Mouse (Mus musculus) intestine, postnatal 0 days (tissue): ENCODE measurements around the gene Cyb5r3. TPM values are rescaled to one million over a fixed set of nuclear protein-coding genes. Genes with fewer than 3 reads are reported as not detected.

Source experiments
- ATAC-seq: fragments of 200-750 bp; cut with Nextera tagmentation; 2 replicates; pipeline ENCODE4 v1.8.0; 2017; ENCODE audit warnings: mild to moderate bottlenecking, moderate TSS enrichment, moderate library complexity
- H3K27ac ChIP-seq: fragments of 300-500 bp; sonication (generic); 2 replicates; pipeline ENCODE4 v1.5.1; 2014; ENCODE audit warnings: mild to moderate bottlenecking, low read depth, low read length, moderate library complexity
- H3K27me3 ChIP-seq: fragments of 300-500 bp; sonication (generic); replicated peaks from 2 replicates; pipeline ENCODE4 v1.6.1; 2014; ENCODE audit warnings: low read length, mixed read lengths; ENCODE audit not compliant: control insufficient read depth, insufficient read depth
- H3K36me3 ChIP-seq: fragments of 300-500 bp; sonication (generic); 2 replicates; pipeline ENCODE4 v1.6.1; 2014; ENCODE audit warnings: mild to moderate bottlenecking, moderate library complexity; ENCODE audit not compliant: control insufficient read depth, insufficient read depth
- H3K4me1 ChIP-seq: fragments of 300-500 bp; sonication (generic); replicated peaks from 2 replicates; pipeline ENCODE4 v1.6.1; 2014; ENCODE audit warnings: antibody characterized with exemption, low read length, mixed read lengths; ENCODE audit not compliant: control insufficient read depth, insufficient read depth
- H3K4me2 ChIP-seq: fragments of 300-500 bp; sonication (generic); replicated peaks from 2 replicates; pipeline ENCODE4 v1.6.1; 2014; ENCODE audit warnings: low read depth, mild to moderate bottlenecking, moderate library complexity
- H3K4me3 ChIP-seq: fragments of 300-500 bp; sonication (generic); 2 replicates; pipeline ENCODE4 v1.5.1; 2014; ENCODE audit warnings: low read depth, low read length
- H3K9ac ChIP-seq: fragments of 300-500 bp; sonication (generic); 2 replicates; pipeline ENCODE4 v1.6.1; 2014; ENCODE audit warnings: mild to moderate bottlenecking, low read depth, low read length
- H3K9me3 ChIP-seq: fragments of 300-500 bp; sonication (generic); 2 replicates; pipeline ENCODE4 v1.6.1; 2016; ENCODE audit warnings: mixed run types; ENCODE audit not compliant: control insufficient read depth
- CTCF ChIP-seq: sonication (generic); IDR thresholded peaks from 2 replicates; pipeline ENCODE4 v1.5.1; 2016; ENCODE audit warnings: low read depth, mild to moderate bottlenecking, control low read depth, antibody characterized with exemption, moderate library complexity
- WGBS: fragments of 180-500 bp; shearing (Covaris S2); extraction: QIAGEN DNeasy Blood & Tissue Kit; methylation state at CpG from one replicate; pipeline ENCODE4 v1.1.7; 2014; 5-methylcytosine and 5-hydroxymethylcytosine counted together
- polyA plus RNA-seq: library from polyadenylated mRNA; unstranded; fragments of >200 nt; fragmentation: Nextera tagmentation; extraction: Ambion mirVana; gene quantifications from 2 replicates; pipeline ENCODE4 v1.2.1, GENCODE M21; 2015

Cyb5r3 gene
- polyA plus RNA-seq, 1 experiment from 2014 or later, result 117 TPM

DNA sequence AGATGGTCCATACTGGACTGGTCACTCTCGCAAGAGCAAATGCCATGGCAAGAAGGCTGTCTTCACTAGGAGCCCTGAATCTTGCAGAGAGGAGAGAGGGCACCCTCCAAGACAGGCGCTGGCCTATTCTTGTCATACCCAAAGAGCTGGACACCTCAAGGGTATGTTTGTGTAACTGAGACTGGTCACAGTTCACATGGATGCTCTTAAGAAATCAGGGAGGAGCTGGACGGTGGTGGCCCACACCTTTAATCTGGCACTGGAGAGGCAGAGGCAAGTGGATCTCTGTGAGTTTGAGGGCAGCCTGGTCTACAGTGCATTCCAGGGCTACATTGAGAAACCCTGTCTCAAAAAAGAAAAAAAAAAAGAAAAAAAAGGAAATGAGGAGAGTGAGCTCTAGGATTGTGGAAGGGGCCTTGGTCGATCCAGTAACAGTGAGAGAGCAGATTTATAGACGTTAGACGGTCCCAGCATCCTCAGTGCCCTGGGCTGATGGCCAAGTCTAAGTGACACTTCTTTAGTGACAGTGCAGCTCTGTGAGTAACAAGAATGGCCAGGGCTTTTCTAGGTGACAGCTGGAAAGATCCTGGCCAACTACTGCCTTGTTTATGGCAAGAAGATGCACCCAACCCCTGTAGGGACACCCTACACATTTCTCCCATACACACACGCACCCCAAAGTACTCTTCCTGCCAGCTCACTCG, 1.3 kb downstream of the Cyb5r3 start:
- H3K4me2 ChIP-seq, result peak overlapping the region; percentile 99
- no peak for TF ChIP-seq CTCF
- H3K9ac ChIP-seq, result peak overlapping the region; percentile 73
- WGBS, result 37% methylated on average over 8 of the region's 8 CpGs
- H3K4me1 ChIP-seq, result peaks cover 21% of the 10 kb centered on the region; the same call in 1 of the 2 replicates
- H3K4me3 ChIP-seq, result peak overlapping the region; percentile 81
- no peaks in the 10 kb centered on the region for H3K27me3 ChIP-seq
- no peak for ATAC-seq
- no peaks in the 10 kb centered on the region for H3K36me3 ChIP-seq
- no peaks in the 10 kb centered on the region for H3K9me3 ChIP-seq
- peak overlapping the region; percentile 91 for H3K27ac ChIP-seq

DNA sequence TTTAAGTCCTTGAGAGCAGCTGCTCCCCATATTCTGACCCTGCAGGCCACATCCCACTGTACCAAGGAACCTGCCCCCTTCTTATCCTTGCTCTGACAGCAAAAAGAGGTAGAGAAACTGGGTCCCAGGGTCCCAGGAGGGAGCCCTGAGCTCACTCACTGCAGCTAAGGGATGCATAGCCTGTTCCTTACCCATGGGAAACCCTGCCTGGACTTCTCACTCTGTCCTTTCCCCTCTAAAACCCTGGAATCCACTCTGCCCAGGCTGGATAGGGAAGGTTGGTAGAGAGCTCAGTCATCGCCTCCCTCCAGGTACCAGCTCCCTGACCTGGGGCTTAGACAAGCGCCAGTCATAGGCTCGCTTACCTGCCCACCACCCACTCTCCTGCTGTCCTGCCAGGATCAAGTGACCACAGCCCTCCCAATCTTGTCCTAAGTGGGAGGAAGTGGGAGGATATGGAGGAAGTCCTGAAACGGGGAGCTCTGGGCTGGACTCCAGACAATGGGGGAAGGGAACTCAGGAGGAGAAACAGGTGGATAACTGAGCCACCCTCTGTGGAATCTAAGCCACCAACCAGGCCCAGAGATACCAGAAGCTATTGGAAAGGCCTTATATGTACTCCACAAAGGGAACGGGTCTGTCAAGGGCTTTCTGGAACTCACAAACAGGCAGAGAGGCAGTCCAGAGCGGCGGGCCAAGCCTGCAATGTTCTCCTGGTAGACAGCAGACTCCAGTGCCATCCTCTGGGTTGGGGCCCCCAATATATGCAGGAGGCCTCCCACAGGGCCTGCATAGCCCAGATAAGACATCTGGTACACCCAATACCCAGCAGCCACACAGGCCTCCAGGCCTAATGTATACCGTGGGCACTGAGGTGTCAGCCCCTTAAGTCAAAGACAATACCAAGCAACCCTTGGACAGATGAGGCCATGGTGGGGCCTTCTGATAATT, 2.3 kb downstream of the Cyb5r3 start:
- no peak overlapping the region; the same call in 1 of the 2 replicates for H3K9ac ChIP-seq
- H3K27ac ChIP-seq, result no peak overlapping the region; the same call in 1 of the 2 replicates
- peak overlapping the region; percentile 99 for H3K4me2 ChIP-seq
- TF ChIP-seq CTCF, result no peak
- ATAC-seq, result no peak
- H3K9me3 ChIP-seq, result no peaks in the 10 kb centered on the region
- peaks cover 29% of the 10 kb centered on the region; the same call in 1 of the 2 replicates for H3K4me1 ChIP-seq
- H3K36me3 ChIP-seq, result peaks cover 5% of the 10 kb centered on the region; the same call in 1 of the 2 replicates
- WGBS, result 62% methylated on average over 8 of the region's 8 CpGs
- H3K27me3 ChIP-seq, result no peaks in the 10 kb centered on the region
- no peak overlapping the region for H3K4me3 ChIP-seq

DNA sequence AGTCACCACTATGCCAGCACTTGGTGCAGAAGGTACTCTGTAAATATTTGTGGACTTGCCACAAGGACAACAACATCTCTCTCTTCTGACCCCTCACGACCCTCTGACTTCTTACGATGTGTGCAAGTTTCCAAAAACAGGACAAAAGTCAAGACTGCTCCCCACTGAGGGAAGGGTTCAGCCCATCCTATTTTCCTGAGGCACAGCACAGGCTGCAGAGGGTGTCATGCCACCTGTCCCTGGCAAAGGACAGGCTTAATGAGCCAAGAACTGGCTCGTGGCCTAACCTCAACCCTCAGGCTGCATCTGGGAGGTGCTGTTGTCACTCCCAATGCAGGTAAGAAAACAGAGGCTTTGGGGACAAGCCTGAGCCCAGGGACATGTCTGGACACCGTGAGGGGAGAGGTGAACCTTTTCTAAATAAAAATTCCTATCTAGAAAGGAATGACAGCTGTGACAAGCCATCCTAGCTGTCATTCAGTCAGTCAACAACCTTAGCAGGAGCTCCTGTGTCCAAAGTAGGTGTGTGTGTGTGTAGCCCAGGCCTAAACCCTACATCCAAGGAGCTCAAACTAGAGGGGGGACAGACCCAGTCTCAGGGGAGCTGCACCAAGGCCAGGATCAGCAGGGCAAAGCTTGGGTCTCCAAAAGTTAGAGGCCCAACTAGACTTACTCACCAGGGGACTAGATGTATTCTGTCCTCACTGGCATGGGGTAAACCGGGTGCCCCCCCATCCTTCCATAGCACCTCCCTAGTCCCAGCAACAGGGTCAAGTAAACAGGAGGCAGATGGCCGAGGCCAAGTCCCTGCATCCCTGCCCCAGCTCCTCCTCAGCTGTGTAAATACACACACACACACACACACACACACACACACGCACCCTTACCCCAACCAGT, 3.3 kb downstream of the Cyb5r3 start:
- no peaks in the 10 kb centered on the region for H3K9me3 ChIP-seq
- no peaks in the 10 kb centered on the region for H3K27me3 ChIP-seq
- no peak overlapping the region for H3K27ac ChIP-seq
- ATAC-seq, result no peak
- no peak for TF ChIP-seq CTCF
- H3K4me3 ChIP-seq, result no peak overlapping the region
- H3K4me1 ChIP-seq, result peaks cover 29% of the 10 kb centered on the region; the same call in 1 of the 2 replicates
- WGBS, result 62% methylated on average over 7 of the region's 7 CpGs
- H3K9ac ChIP-seq, result no peak overlapping the region
- H3K4me2 ChIP-seq, result peak overlapping the region; percentile 99
- peaks cover 5% of the 10 kb centered on the region; the same call in 1 of the 2 replicates for H3K36me3 ChIP-seq

DNA sequence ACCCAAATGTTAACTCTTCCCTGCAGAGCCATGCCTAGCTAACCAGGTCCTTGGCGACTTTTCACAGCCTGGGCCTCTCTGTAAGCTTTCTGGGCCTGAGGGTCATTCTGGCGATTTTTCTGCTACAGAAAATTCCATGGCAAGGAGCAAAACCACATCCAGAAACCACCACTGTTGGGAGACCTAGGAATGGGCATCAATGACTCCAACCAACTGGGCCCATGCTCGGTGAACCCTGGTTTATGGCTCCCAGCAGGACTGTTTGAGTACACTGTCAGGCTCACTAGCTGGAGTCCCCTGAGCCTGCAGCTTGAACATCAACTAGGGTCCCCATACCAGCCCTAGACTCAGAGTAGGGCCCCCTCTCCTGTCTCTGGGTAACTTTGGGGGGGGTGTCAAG, 4.1 kb downstream of the Cyb5r3 start:
- Histone ChIP-seq H3K9ac (no peak overlapping the region), H3K27me3 (no peaks in the 10 kb centered on the region), H3K36me3 (peaks cover 5% of the 10 kb centered on the region; the same call in 1 of the 2 replicates), H3K4me3 (no peak overlapping the region), H3K9me3 (no peaks in the 10 kb centered on the region), H3K4me1 (peaks cover 29% of the 10 kb centered on the region; the same call in 1 of the 2 replicates), H3K27ac (no peak overlapping the region), H3K4me2 (no peak overlapping the region)
- no peak for ATAC-seq
- 70% methylated on average over 3 of the region's 3 CpGs for WGBS
- TF ChIP-seq CTCF, result no peak

DNA sequence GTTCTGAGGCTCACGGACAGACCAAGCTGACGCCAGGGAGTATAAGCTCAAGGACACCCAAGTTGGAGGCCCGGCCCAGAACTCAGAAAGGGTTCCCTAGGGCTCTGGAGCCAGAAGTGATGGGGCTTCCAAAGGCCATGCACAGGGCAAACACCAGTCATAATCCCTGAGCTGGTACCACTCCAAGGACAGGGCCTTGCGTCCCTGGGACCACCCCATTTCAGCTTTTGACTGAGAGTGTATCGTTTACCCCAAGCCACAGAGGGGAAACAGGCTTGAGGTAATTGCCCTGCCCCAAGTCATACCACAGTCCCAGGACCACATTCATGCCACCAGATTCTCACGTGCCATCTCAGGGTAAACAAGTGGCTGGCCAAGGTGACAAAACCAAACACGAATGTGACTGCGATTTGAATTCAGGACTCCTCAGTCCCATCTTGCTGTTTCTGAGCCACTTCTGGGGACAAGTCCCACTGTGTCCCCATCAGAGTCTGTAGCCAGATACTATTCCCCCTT, 4.8 kb downstream of the Cyb5r3 start:
- no peak overlapping the region for H3K27ac ChIP-seq
- no peak overlapping the region for H3K9ac ChIP-seq
- H3K4me3 ChIP-seq, result no peak overlapping the region
- H3K36me3 ChIP-seq, result peaks cover 5% of the 10 kb centered on the region; the same call in 1 of the 2 replicates
- H3K4me1 ChIP-seq, result peaks cover 22% of the 10 kb centered on the region; the same call in 1 of the 2 replicates
- H3K27me3 ChIP-seq, result no peaks in the 10 kb centered on the region
- ATAC-seq, result no peak
- H3K9me3 ChIP-seq, result no peaks in the 10 kb centered on the region
- H3K4me2 ChIP-seq, result no peak overlapping the region
- WGBS, result 72% methylated on average over 8 of the region's 8 CpGs
- no peak for TF ChIP-seq CTCF
